Mouse (Mus musculus) CD8-positive naive resting alpha-beta T cell, adult 57 days (primary cell): Measurements from ENCODE around the gene Mageb18. TPM values are rescaled to one million over a fixed set of nuclear protein-coding genes. Genes with fewer than 3 reads are reported as not detected.

ENCODE experiments used
- total RNA-seq: library from RNA; stranded (reverse); gene quantifications from one replicate; pipeline ENCODE4 v1.2.4, GENCODE M21; 2023

Mageb18 gene
- not detected for total RNA-seq

GRCm38 (mm10) chrX:92599472-92599871 is at the start of gene Mageb18:
Mageb18 (minus strand) TSS chrX:92599572.

GRCm38 (mm10) chrX:92489649-92490048 is 109.7 kb downstream of the Mageb18 start, which contains the start of gene Gm5941:
Gm5941 (plus strand) TSS chrX:92489949.

Other genes with a start within 250 kb of the Mageb18 start
- not detected for gene Gm5941, start 109.6 kb downstream of the Mageb18 start, total RNA-seq